27 mouse cellular contexts compared by ENCODE assay signal in genomic region chr7:122492936-122493335, GRCm38 (mm10).
DNase-seq lines count a peak whose midpoint lies in the region; ATAC-seq and TF ChIP-seq lines count a peak whose summit lies in the region.
"Had no signal": no experiment of that assay in that cellular context is flagged by ENCODE, and none has a peak within 500 bp of the region (broad histone marks: within the 10 kb centered on the region; RNA-seq: fewer than 3 reads in every experiment).

No protein-coding gene starts in this region.

- 63% methylated on average over 9 of the region's 9 CpGs for WGBS in hindbrain, embryonic 16.5 days
- 75% methylated on average over 9 of the region's 9 CpGs for WGBS in hindbrain, embryonic 13.5 days
- 24% methylated on average over 9 of the region's 9 CpGs for WGBS in cerebellum, adult 2 months

- H3K36me3 ChIP-seq in hindbrain, embryonic 16.5 days (ENCODE audit: control insufficient read depth, insufficient read depth, low read length) = no peaks in the 10 kb centered on the region
- H3K36me3 ChIP-seq in hindbrain, embryonic 13.5 days = no peaks in the 10 kb centered on the region
- H3K36me3 ChIP-seq: embryonic facial prominence, embryonic 10.5 days; embryonic facial prominence, embryonic 15.5 days; forebrain, embryonic 12.5 days; lung, embryonic 15.5 days had no signal

- no peak overlapping the region for H3K4me2 ChIP-seq in hindbrain, embryonic 16.5 days (ENCODE audit: low read length)
- H3K4me2 ChIP-seq in hindbrain, embryonic 13.5 days = no peak overlapping the region
- H3K4me2 ChIP-seq: embryonic facial prominence, embryonic 15.5 days; forebrain, embryonic 12.5 days; lung, embryonic 15.5 days; midbrain, embryonic 11.5 days had no signal

- TF ChIP-seq CTCF in cerebellum, adult 2 months (IDR thresholded peaks at IDR 0.05; ENCODE audit: borderline replicate concordance, insufficient read depth, low read depth, low read length) = no peak

- H3K4me3 ChIP-seq in hindbrain, embryonic 16.5 days (ENCODE audit: low read length) = no peak overlapping the region
- no peak overlapping the region for H3K4me3 ChIP-seq in hindbrain, embryonic 13.5 days
- no peak overlapping the region for H3K4me3 ChIP-seq in cerebellum, adult 2 months (replicated peaks; ENCODE audit: insufficient read depth, low read depth, low read length)
- H3K4me3 ChIP-seq: embryonic facial prominence, embryonic 10.5 days; embryonic facial prominence, embryonic 15.5 days; forebrain, embryonic 12.5 days; lung, embryonic 15.5 days had no signal

- 0 out of 2 replicates have a peak overlapping the region, but pooled peaks have one; percentile 29 for H3K27ac ChIP-seq in hindbrain, embryonic 16.5 days (ENCODE audit: low read depth, low read length)
- no peak overlapping the region for H3K27ac ChIP-seq in hindbrain, embryonic 13.5 days
- peak overlapping the region; percentile 63 for H3K27ac ChIP-seq in cerebellum, adult 2 months (ENCODE audit: insufficient read depth, low read length)
- H3K27ac ChIP-seq: embryonic facial prominence, embryonic 10.5 days; embryonic facial prominence, embryonic 15.5 days; forebrain, embryonic 12.5 days; liver, embryonic 14.5 days; lung, embryonic 15.5 days; stomach, postnatal 0 days had no signal

- no peak for TF ChIP-seq POLR2A in cerebellum, adult 2 months (IDR thresholded peaks at IDR 0.05; ENCODE audit: borderline replicate concordance, insufficient read depth, low read length)

- no peaks in the 10 kb centered on the region for H3K9me3 ChIP-seq in hindbrain, embryonic 16.5 days (ENCODE audit: control insufficient read depth, low read length)
- H3K9me3 ChIP-seq in hindbrain, embryonic 13.5 days = no peaks in the 10 kb centered on the region
- H3K9me3 ChIP-seq: embryonic facial prominence, embryonic 10.5 days; embryonic facial prominence, embryonic 15.5 days; forebrain, embryonic 12.5 days; lung, embryonic 15.5 days had no signal

- ATAC-seq in hindbrain, embryonic 16.5 days = no peak
- no peak for ATAC-seq in hindbrain, embryonic 13.5 days (ENCODE audit: low FRiP score)
- no peak for ATAC-seq in granulocyte monocyte progenitor cell, adult 5-6 weeks (replicated peaks; ENCODE audit: poor library complexity, severe bottlenecking)
- no peak for ATAC-seq in CD4-positive, CD25-positive, alpha-beta regulatory T cell, adult 4 months
- ATAC-seq: forebrain, postnatal 0 days; intestine, embryonic 16.5 days; Patski had no signal

- DNase-seq in brain, adult 2 months (ENCODE audit: low read depth, low spot score) = peak; percentile 81
- DNase-seq in cerebellum, adult 2 months = peak; percentile 67 to 78
- peak; percentile 50 to 57 for DNase-seq in cerebellum, postnatal 14 days
- DNase-seq: adrenal gland, postnatal 14 days; forebrain, postnatal 0 days; gastrocnemius, postnatal 10 days; heart, postnatal 14 days; kidney, adult 8-10 months; kidney, postnatal 10 days; layer of hippocampus, postnatal 36 days; liver; right cerebral cortex, postnatal 4 days; thymus, adult 18-20 months; thymus, postnatal 25 days had no signal

- H3K4me1 ChIP-seq in hindbrain, embryonic 16.5 days (ENCODE audit: control insufficient read depth, insufficient read depth, low read depth, low read length) = peaks cover 2% of the 10 kb centered on the region; the same call in 1 of the 2 replicates
- peaks cover 21% of the 10 kb centered on the region for H3K4me1 ChIP-seq in hindbrain, embryonic 13.5 days (replicated peaks)
- H3K4me1 ChIP-seq in cerebellum, adult 2 months (ENCODE audit: control insufficient read depth, insufficient read depth, low read length) = peaks cover 19% of the 10 kb centered on the region
- H3K4me1 ChIP-seq: embryonic facial prominence, embryonic 15.5 days; lung, embryonic 15.5 days had no signal

- H3K27me3 ChIP-seq in hindbrain, embryonic 16.5 days (replicated peaks; ENCODE audit: control insufficient read depth, insufficient read depth, low read length) = no peaks in the 10 kb centered on the region
- 0 out of 2 replicates have a peak, but pooled peaks cover 4% of the 10 kb centered on the region for H3K27me3 ChIP-seq in hindbrain, embryonic 13.5 days
- no peaks in the 10 kb centered on the region for H3K27me3 ChIP-seq in cerebellum, adult 2 months (ENCODE audit: control insufficient read depth, insufficient read depth, low read length)
- H3K27me3 ChIP-seq: embryonic facial prominence, embryonic 15.5 days; forebrain, embryonic 12.5 days; lung, embryonic 15.5 days; Patski had no signal

- H3K9ac ChIP-seq in hindbrain, embryonic 16.5 days (ENCODE audit: low read depth, low read length) = no peak overlapping the region
- no peak overlapping the region for H3K9ac ChIP-seq in hindbrain, embryonic 13.5 days
- H3K9ac ChIP-seq: embryonic facial prominence, embryonic 15.5 days; forebrain, embryonic 12.5 days; forebrain, postnatal 0 days; liver, embryonic 14.5 days; lung, embryonic 15.5 days had no signal
